Mouse (Mus musculus): ENCODE measurements around the gene Elmo2. TPM values are rescaled to one million over a fixed set of nuclear protein-coding genes. Genes with fewer than 3 reads are reported as not detected.

Elmo2 gene
- total and polyA plus RNA-seq, 3 experiments: 9.0 to 11.7 (median 10.1) TPM

GRCm38 (mm10) chr2:165312381-165312780, 13.9 kb downstream of the Elmo2 start:
- H3K36me3 ChIP-seq (replicated peaks in 1 of 2; ENCODE audit: control insufficient read depth in 1 of 2, insufficient read depth in 1 of 2, low read length in 1 of 2): peaks cover 55 to 92% of the 10 kb centered on the region in 2 experiments
- H3K4me3 ChIP-seq (replicated peaks in 1 of 3; ENCODE audit: low read depth in 2 of 3, low read length in 2 of 3, poor library complexity in 1 of 3): no peak overlapping the region
- TF ChIP-seq RCOR1 (conservative IDR thresholded peaks at IDR 0.05; ENCODE audit: low read depth, low read length): no peak
- TF ChIP-seq KAT2A (IDR thresholded peaks at IDR 0.05; ENCODE audit: insufficient replicate concordance, low read length): no peak
- no peak for TF ChIP-seq NELFE (IDR thresholded peaks at IDR 0.05; ENCODE audit: low read depth, low read length)
- TF ChIP-seq UBTF (IDR thresholded peaks at IDR 0.05; ENCODE audit: low read depth, low read length): no peak
- no peak overlapping the region for H3K27ac ChIP-seq (ENCODE audit: insufficient read depth, low read depth)
- no peaks in the 10 kb centered on the region for H3K79me2 ChIP-seq (replicated peaks; ENCODE audit: control insufficient read depth, extremely low read depth, insufficient read depth, poor library complexity, severe bottlenecking)
- DNase-seq (ENCODE audit: extremely low read depth): no peak
- H3K4me1 ChIP-seq (ENCODE audit: control insufficient read depth in 1 of 2, insufficient read depth in 2 of 2): peaks cover 0 to 35% of the 10 kb centered on the region in 2 experiments; a peak in 2 of 4 replicates
- dilution Hi-C loops (cut with MboI; ENCODE audit: extremely low pct_ligation_motif_present, extremely low pct_unique_long_range_greater_than_20kb, low sequenced_read_pairs) (no loop called here), in situ Hi-C loops (cut with MboI; ENCODE audit: low pct_ligation_motif_present, low pct_unique_long_range_greater_than_20kb, low sequenced_read_pairs) (no loop called here)
- H3K9ac ChIP-seq (ENCODE audit: insufficient read depth, low read depth): no peak overlapping the region
- H3K27me3 ChIP-seq (replicated peaks): no peaks in the 10 kb centered on the region
- no peaks in the 10 kb centered on the region for H3K9me3 ChIP-seq (replicated peaks; ENCODE audit: low read length)
- H3K4me2 ChIP-seq (ENCODE audit: insufficient read depth, low read depth, poor library complexity, severe bottlenecking): no peak overlapping the region

- H3K36me3 ChIP-seq (replicated peaks in 1 of 2; ENCODE audit: control insufficient read depth in 1 of 2, insufficient read depth in 1 of 2, low read length in 1 of 2): peaks cover 55 to 94% of the 10 kb centered on the region in 2 experiments
- H3K79me2 ChIP-seq (replicated peaks; ENCODE audit: control insufficient read depth, extremely low read depth, insufficient read depth, poor library complexity, severe bottlenecking): no peaks in the 10 kb centered on the region
- no peak overlapping the region for H3K27ac ChIP-seq (ENCODE audit: insufficient read depth, low read depth)
These were observed 14.7 kb downstream of the Elmo2 start for GRCm38 (mm10) chr2:165311577-165311976.

GRCm38 (mm10) chr2:165310818-165311425, 15.4 kb downstream of the Elmo2 start:
- H3K36me3 ChIP-seq (replicated peaks in 1 of 2; ENCODE audit: control insufficient read depth in 1 of 2, insufficient read depth in 1 of 2, low read length in 1 of 2): peaks cover 49 to 92% of the 10 kb centered on the region in 2 experiments
- no peaks in the 10 kb centered on the region for H3K27me3 ChIP-seq (replicated peaks)
- no peak overlapping the region for H3K9ac ChIP-seq (ENCODE audit: insufficient read depth, low read depth)
- in situ Hi-C loops (cut with MboI; ENCODE audit: low pct_ligation_motif_present, low pct_unique_long_range_greater_than_20kb, low sequenced_read_pairs): no loop called here
- H3K4me3 ChIP-seq (replicated peaks in 1 of 3; ENCODE audit: low read depth in 2 of 3, low read length in 2 of 3, poor library complexity in 1 of 3): no peak overlapping the region
- no peaks in the 10 kb centered on the region for H3K9me3 ChIP-seq (replicated peaks; ENCODE audit: low read length)
- H3K27ac ChIP-seq (ENCODE audit: insufficient read depth, low read depth): no peak overlapping the region
- dilution Hi-C loops (cut with MboI; ENCODE audit: extremely low pct_ligation_motif_present, extremely low pct_unique_long_range_greater_than_20kb, low sequenced_read_pairs): no loop called here
- peaks cover 0 to 26% of the 10 kb centered on the region in 2 experiments; a peak in 2 of 4 replicates for H3K4me1 ChIP-seq (ENCODE audit: control insufficient read depth in 1 of 2, insufficient read depth in 2 of 2)
- TF ChIP-seq JUN (IDR thresholded peaks at IDR 0.05; ENCODE audit: insufficient read depth, low read depth, low read length): no peak
- TF ChIP-seq POLR2AphosphoS2 (IDR thresholded peaks at IDR 0.05; ENCODE audit: low read depth, low read length): no peak
- TF ChIP-seq NELFE (IDR thresholded peaks at IDR 0.05; ENCODE audit: low read depth, low read length): no peak
- no peak for TF ChIP-seq CHD2 (IDR thresholded peaks at IDR 0.05; ENCODE audit: low read length)
- no peak for TF ChIP-seq ETS1 (conservative IDR thresholded peaks at IDR 0.05; ENCODE audit: low read depth, low read length)
- no peak for TF ChIP-seq MXI1 (IDR thresholded peaks at IDR 0.05; ENCODE audit: low read depth, low read length)
- TF ChIP-seq HCFC1 (IDR thresholded peaks at IDR 0.05; ENCODE audit: low read depth, low read length): no peak
- no peak for TF ChIP-seq NRF1 (IDR thresholded peaks at IDR 0.05; ENCODE audit: low read depth, low read length)
- TF ChIP-seq ZMIZ1 (IDR thresholded peaks at IDR 0.05; ENCODE audit: low read depth, low read length): no peak
- H3K79me2 ChIP-seq (replicated peaks; ENCODE audit: control insufficient read depth, extremely low read depth, insufficient read depth, poor library complexity, severe bottlenecking): no peaks in the 10 kb centered on the region
- no peak overlapping the region for H3K4me2 ChIP-seq (ENCODE audit: insufficient read depth, low read depth, poor library complexity, severe bottlenecking)
- no peak for DNase-seq (ENCODE audit: extremely low read depth)

More at GRCm38 (mm10) chr2:165311577-165311976, 14.7 kb downstream of the Elmo2 start:
- dilution Hi-C loops (cut with MboI; ENCODE audit: extremely low pct_ligation_motif_present, extremely low pct_unique_long_range_greater_than_20kb, low sequenced_read_pairs): no loop called here
- TF ChIP-seq IRF4 (IDR thresholded peaks at IDR 0.05; ENCODE audit: low read depth, low read length): no peak
- TF ChIP-seq RAD21 (IDR thresholded peaks at IDR 0.05; ENCODE audit: low read depth, low read length): no peak
- TF ChIP-seq UBTF (IDR thresholded peaks at IDR 0.05; ENCODE audit: low read depth, low read length): no peak
- no peak for TF ChIP-seq TBP (conservative IDR thresholded peaks at IDR 0.05; ENCODE audit: low read depth, low read length)
- no peak for TF ChIP-seq MYC (IDR thresholded peaks at IDR 0.05; ENCODE audit: low read depth, low read length)
- TF ChIP-seq POLR2AphosphoS2 (IDR thresholded peaks at IDR 0.05; ENCODE audit: low read depth, low read length): no peak
- Histone ChIP-seq H3K4me1 (ENCODE audit: control insufficient read depth in 1 of 2, insufficient read depth in 2 of 2) (peaks cover 0 to 27% of the 10 kb centered on the region in 2 experiments; a peak in 2 of 4 replicates), H3K27me3 (replicated peaks) (no peaks in the 10 kb centered on the region), H3K9ac (ENCODE audit: insufficient read depth, low read depth) (no peak overlapping the region), H3K9me3 (replicated peaks; ENCODE audit: low read length) (no peaks in the 10 kb centered on the region), H3K4me2 (ENCODE audit: insufficient read depth, low read depth, poor library complexity, severe bottlenecking) (no peak overlapping the region), H3K4me3 (replicated peaks in 1 of 3; ENCODE audit: low read depth in 2 of 3, low read length in 2 of 3, poor library complexity in 1 of 3) (no peak overlapping the region)
- in situ Hi-C loops (cut with MboI; ENCODE audit: low pct_ligation_motif_present, low pct_unique_long_range_greater_than_20kb, low sequenced_read_pairs): no loop called here
- no peak for DNase-seq (ENCODE audit: extremely low read depth)
